Mouse (Mus musculus) embryo, embryonic 10 days (tissue): ENCODE measurements around the gene Cphx1.
"Not testable (repeated sequence)": the region's sequence is repeated elsewhere in the genome, so short reads cannot be mapped to it uniquely, and the experiment has no call there.

Source experiments
- DNase-seq: peaks from one replicate; pipeline ENCODE4 v3.0.0-alpha.2; 2015; ENCODE audit warnings: low spot score

Gene Cphx1

GRCm38 (mm10) chr14:25938004-25938403 lies at the start of gene Cphx1:
TSS of gene Cphx1 (plus strand) at chr14:25938304.
- DNase-seq: not testable (repeated sequence)

- DNase-seq: not testable (repeated sequence)
Observed at GRCm38 (mm10) chr14:25894566-25894965, 43.5 kb upstream of the Cphx1 start.

- not testable (repeated sequence) for DNase-seq
Observed at GRCm38 (mm10) chr14:25895686-25896085, 42.4 kb upstream of the Cphx1 start.

- not testable (repeated sequence) for DNase-seq
Observed at GRCm38 (mm10) chr14:25903000-25903399, 35.1 kb upstream of the Cphx1 start, which contains the start of gene Plac9a. TSS of gene Plac9a (minus strand) at chr14:25903100.

- not testable (repeated sequence) for DNase-seq
Observed at GRCm38 (mm10) chr14:25905243-25905642, 32.9 kb upstream of the Cphx1 start.

GRCm38 (mm10) chr14:25907272-25907671 lies 30.8 kb upstream of the Cphx1 start:
- DNase-seq: not testable (repeated sequence)

GRCm38 (mm10) chr14:25908976-25909375 lies 29.1 kb upstream of the Cphx1 start:
- DNase-seq: not testable (repeated sequence)

GRCm38 (mm10) chr14:25918427-25919170 lies 19.5 kb upstream of the Cphx1 start:
- not testable (repeated sequence) for DNase-seq

GRCm38 (mm10) chr14:25926814-25927561 lies 11.1 kb upstream of the Cphx1 start:
- DNase-seq: not testable (repeated sequence)

GRCm38 (mm10) chr14:25927562-25927881 lies 10.6 kb upstream of the Cphx1 start, which contains the start of gene Tmem254a:
TSS of gene Tmem254a (minus strand) at chr14:25927672.
- DNase-seq: not testable (repeated sequence)

GRCm38 (mm10) chr14:25936867-25937630 lies 1.1 kb upstream of the Cphx1 start:
- not testable (repeated sequence) for DNase-seq

- not testable (repeated sequence) for DNase-seq
Observed at GRCm38 (mm10) chr14:25957861-25958260, 19.8 kb downstream of the Cphx1 start.

GRCm38 (mm10) chr14:25978371-25979241 lies 40.5 kb downstream of the Cphx1 start, which contains the start of gene Duxbl1:
TSS of gene Duxbl1 (plus strand) at chr14:25978577.
- DNase-seq: not testable (repeated sequence)

- DNase-seq: peak; percentile 10
Observed at GRCm38 (mm10) chr14:25979242-25979941, 41.3 kb downstream of the Cphx1 start.

GRCm38 (mm10) chr14:25981880-25982279 lies 43.8 kb downstream of the Cphx1 start:
- DNase-seq: not testable (repeated sequence)
